Mouse (Mus musculus) spleen, adult 2 months (tissue): ENCODE results near the gene Parg.

Experiments used
- CTCF ChIP-seq: fragments of 200-500 bp; IDR thresholded peaks from 2 replicates; pipeline ENCODE4 v1.5.1; 2011; ENCODE audit warnings: mild to moderate bottlenecking, inconsistent platforms; ENCODE audit not compliant: insufficient read depth, insufficient read length, insufficient replicate concordance; ENCODE audit errors: extremely low read depth
- POLR2A ChIP-seq: fragments of 200-500 bp; IDR thresholded peaks from 2 replicates; pipeline ENCODE4 v1.6.1; 2011; ENCODE audit warnings: low read depth, low read length, inconsistent platforms

DNA sequence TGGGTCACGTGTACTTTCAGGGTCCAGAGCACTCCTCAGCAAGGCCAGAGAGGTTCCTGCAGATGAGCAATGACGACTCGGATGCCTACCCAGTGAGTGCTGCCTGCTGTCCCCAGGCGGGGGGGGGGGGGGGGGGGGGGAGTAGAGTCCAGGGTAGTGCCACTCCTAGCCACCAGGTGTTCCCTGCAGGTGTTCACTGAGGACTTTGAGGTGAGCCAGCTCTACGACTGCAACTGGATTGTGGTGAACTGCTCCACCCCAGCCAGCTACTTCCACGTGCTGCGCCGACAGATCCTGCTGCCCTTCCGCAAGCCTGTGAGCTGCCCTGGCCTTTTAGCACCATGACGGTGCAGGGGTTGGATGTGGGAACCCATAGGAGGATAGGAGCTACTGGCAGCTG lies 142.9 kb downstream of the Parg start:
- TF ChIP-seq POLR2A (no peak), CTCF (no peak)
